Mouse (Mus musculus) heart, adult 2 months (tissue): ENCODE measurements around the gene Lum. TPM values are rescaled to one million over a fixed set of nuclear protein-coding genes. Genes with fewer than 3 reads are reported as not detected.

ENCODE experiments used
- DNase-seq, 2 experiments: peaks; one replicate each; pipeline ENCODE4 v3.0.0; 2021
- H3K27ac ChIP-seq: fragments of 200-600 bp; 2 replicates; pipeline ENCODE4 v1.8.1; 2022
- H3K27me3 ChIP-seq: fragments of 200-500 bp; 2 replicates; pipeline ENCODE4 v1.6.1; 2012; ENCODE audit warnings: mild to moderate bottlenecking, low read length, inconsistent platforms, mixed read lengths; ENCODE audit not compliant: control insufficient read depth, insufficient read depth
- H3K36me3 ChIP-seq: fragments of 200-500 bp; 2 replicates; pipeline ENCODE4 v1.6.1; 2012; ENCODE audit warnings: low read length, inconsistent platforms; ENCODE audit not compliant: control insufficient read depth, insufficient read depth
- H3K4me1 ChIP-seq: fragments of 200-500 bp; 2 replicates; pipeline ENCODE4 v1.6.1; 2011; ENCODE audit warnings: low read length; ENCODE audit not compliant: control insufficient read depth, insufficient read depth
- H3K4me3 ChIP-seq: fragments of 200-600 bp; 2 replicates; pipeline ENCODE4 v1.8.1; 2022
- H3K79me2 ChIP-seq: fragments of 200-500 bp; replicated peaks from 2 replicates; pipeline ENCODE4 v1.6.1; 2012; ENCODE audit warnings: mild to moderate bottlenecking, inconsistent platforms, low read length, moderate library complexity, mixed read lengths; ENCODE audit not compliant: control insufficient read depth, insufficient read depth
- H3K9ac ChIP-seq: fragments of 200-500 bp; 2 replicates; pipeline ENCODE4 v1.6.1; 2012; ENCODE audit warnings: low read depth, mild to moderate bottlenecking, control low read depth, inconsistent platforms, low read length, mixed read lengths
- CTCF ChIP-seq: fragments of 200-600 bp; IDR thresholded peaks from 2 replicates; pipeline ENCODE4 v1.8.1; 2022; ENCODE audit warnings: antibody characterized with exemption, mild to moderate bottlenecking, moderate library complexity
- EP300 ChIP-seq: fragments of 200-500 bp; IDR thresholded peaks from 2 replicates; pipeline ENCODE4 v1.6.1; 2011; ENCODE audit warnings: low read depth, low read length, control low read depth; ENCODE audit not compliant: insufficient read depth
- POLR2A ChIP-seq: fragments of 200-500 bp; IDR thresholded peaks from 2 replicates; pipeline ENCODE4 v1.6.1; 2011; ENCODE audit warnings: mild to moderate bottlenecking, low read depth, low read length, control low read depth; ENCODE audit not compliant: insufficient read depth
- WGBS: fragments of 180-500 bp; shearing (Covaris S2); methylation state at CpG from one replicate; pipeline ENCODE4 v1.1.7; 2018; 5-methylcytosine and 5-hydroxymethylcytosine counted together
- intact Hi-C: fragments of 180-260 bp; cut with DNase I; formaldehyde crosslinking; loops from one replicate; pipeline ENCODE4 v1.15.1; 2025
- polyA plus RNA-seq: library from polyadenylated mRNA; depleted of rRNA; stranded (reverse); fragments of >200 nt; gene quantifications from 2 replicates; pipeline ENCODE4 v1.2.3, GENCODE M21; 2012; rRNA removed
- total RNA-seq, 2 experiments: library from RNA; stranded (reverse); gene quantifications; 2 replicates each; pipeline ENCODE4 v1.2.3; 2021

Lum gene
- total and polyA plus RNA-seq, 3 experiments = 30.9 to 58.8 (median 39.7) TPM

DNA sequence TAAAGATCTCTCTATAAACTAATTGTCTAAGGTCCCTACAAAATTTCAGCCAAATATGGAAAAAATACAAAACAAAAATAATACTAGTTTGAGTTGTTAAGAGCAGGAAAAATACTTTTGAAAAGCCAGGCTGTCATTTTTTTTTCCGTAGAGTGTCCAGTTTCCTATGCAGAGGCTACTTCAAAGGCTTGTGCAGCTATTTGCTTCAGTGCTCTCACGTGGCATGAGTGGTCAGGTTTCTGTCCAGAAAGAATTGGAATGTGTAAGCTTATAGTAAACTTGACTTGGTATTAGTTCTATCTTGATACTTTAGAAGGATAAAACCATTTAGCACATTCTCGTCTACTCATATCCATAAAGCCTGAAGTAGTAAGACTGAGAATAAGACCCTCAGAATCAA lies 26.8 kb downstream of the Lum start:
- DNase-seq = no peak
- H3K36me3 ChIP-seq = no peaks in the 10 kb centered on the region
- H3K79me2 ChIP-seq = no peaks in the 10 kb centered on the region
- 76% methylated on average over 3 of the region's 3 CpGs for WGBS
- TF ChIP-seq EP300 (no peak), CTCF (no peak), POLR2A (no peak)
- H3K4me1 ChIP-seq = no peaks in the 10 kb centered on the region; the same call in 1 of the 2 replicates
- no peaks in the 10 kb centered on the region for H3K27me3 ChIP-seq
- intact Hi-C loops = no loop called here
- H3K9ac ChIP-seq = no peak overlapping the region
- H3K27ac ChIP-seq = no peak overlapping the region
- H3K4me3 ChIP-seq = no peak overlapping the region

DNA sequence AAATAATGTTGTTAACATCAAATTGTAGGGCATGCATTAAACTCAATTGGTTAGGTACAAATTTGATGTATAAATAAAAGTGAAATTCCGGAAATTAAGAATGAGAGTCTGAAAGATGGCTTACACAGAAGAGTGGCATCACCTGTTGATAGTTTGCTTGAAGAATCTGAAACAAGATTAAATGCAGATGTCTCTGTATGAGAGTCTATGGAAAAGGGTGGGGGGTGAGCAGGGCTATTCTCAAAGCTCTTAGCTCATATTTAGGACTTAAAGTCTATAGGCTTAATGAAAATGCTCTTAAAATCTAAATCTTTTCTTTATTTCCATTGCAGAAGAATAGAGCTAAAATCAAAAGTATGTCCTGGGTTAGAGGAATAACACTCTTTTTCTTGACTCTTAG lies 30.8 kb downstream of the Lum start:
- Histone ChIP-seq H3K4me1 (no peaks in the 10 kb centered on the region), H3K36me3 (no peaks in the 10 kb centered on the region), H3K79me2 (no peaks in the 10 kb centered on the region), H3K4me3 (no peak overlapping the region), H3K27me3 (no peaks in the 10 kb centered on the region), H3K9ac (no peak overlapping the region), H3K27ac (no peak overlapping the region)
- intact Hi-C loops = no loop called here
- no peak for DNase-seq
- 69% methylated on average over 1 of the region's 1 CpGs for WGBS
- no peak for TF ChIP-seq CTCF
- TF ChIP-seq POLR2A = no peak

DNA sequence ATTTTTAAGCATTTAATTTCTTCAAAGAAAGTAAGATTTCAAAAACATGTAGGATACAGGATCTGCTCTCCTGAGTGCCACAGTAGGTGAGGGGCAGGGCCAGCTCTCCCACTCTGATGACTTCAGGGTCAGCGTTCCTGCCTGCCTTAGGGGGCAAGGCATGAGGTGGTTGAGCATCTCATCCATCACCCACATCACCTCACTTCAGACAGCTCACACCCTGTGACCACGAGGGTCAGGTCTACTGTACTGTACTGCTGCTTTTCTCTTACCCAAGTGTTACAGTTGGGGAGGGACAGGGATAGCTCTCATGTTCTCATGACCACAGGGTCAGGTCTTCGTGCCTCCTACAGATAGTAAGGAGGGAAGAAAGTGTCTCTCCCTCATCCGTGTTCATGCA lies 36.8 kb downstream of the Lum start:
- Histone ChIP-seq H3K4me3 (no peak overlapping the region), H3K36me3 (no peaks in the 10 kb centered on the region), H3K4me1 (no peaks in the 10 kb centered on the region), H3K79me2 (no peaks in the 10 kb centered on the region), H3K27me3 (no peaks in the 10 kb centered on the region), H3K27ac (no peak overlapping the region), H3K9ac (no peak overlapping the region)
- TF ChIP-seq POLR2A = no peak
- TF ChIP-seq EP300 = no peak
- no peak for TF ChIP-seq CTCF
- no peak for DNase-seq
- 64% methylated on average over 4 of the region's 4 CpGs for WGBS
- intact Hi-C loops = no loop called here

DNA sequence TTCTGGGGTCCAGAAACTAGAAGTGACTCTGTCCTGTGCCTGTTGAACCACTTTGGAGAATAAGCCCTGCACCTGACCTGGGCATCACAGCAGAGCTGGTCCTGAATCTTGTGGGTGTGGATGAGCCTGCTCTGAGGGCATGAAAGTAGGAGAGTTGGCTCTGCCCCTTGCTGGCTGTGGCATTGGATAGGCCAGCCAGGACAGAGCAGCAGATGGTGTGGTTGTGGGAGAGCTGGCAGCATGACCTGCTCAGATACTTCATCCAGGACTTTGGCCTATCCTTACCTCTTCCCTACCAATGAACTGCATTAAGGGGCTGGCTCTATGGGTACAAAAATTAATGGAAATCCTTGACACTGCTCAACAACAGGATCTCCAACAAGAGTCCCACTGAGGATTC lies 38.3 kb downstream of the Lum start:
- Histone ChIP-seq H3K36me3 (no peaks in the 10 kb centered on the region), H3K9ac (no peak overlapping the region), H3K79me2 (no peaks in the 10 kb centered on the region), H3K27me3 (no peaks in the 10 kb centered on the region), H3K27ac (no peak overlapping the region), H3K4me1 (no peaks in the 10 kb centered on the region), H3K4me3 (no peak overlapping the region)
- intact Hi-C loops = no loop called here
- DNase-seq = no peak
- TF ChIP-seq CTCF (no peak), EP300 (no peak), POLR2A (no peak)

DNA sequence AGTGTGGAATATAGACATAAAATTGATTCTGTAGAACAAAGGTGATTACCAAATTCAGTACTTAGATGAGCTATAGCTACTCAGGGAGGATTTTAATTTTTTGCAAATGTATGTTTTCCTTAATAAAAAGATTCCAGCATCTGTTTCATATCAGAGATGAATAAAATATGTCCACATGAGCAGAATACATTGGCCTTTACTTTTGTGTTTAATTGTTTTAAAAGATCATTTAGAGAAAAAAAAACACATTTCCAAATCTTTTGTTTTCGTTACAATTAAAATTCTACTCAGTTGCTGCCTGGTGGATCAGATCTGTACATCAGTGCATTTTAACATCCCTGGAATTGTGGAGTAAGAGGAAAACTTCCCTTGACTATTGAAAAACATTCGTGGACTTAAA lies 41.7 kb downstream of the Lum start, which contains the start of gene Kera:
TSS of gene Kera (plus strand) at position 301 of the 400 bp plus-strand sequence.
- Histone ChIP-seq H3K79me2 (no peaks in the 10 kb centered on the region), H3K9ac (no peak within 1 kb of the TSS), H3K4me1 (no peaks in the 10 kb centered on the region), H3K27ac (no peak within 1 kb of the TSS), H3K36me3 (no peaks in the 10 kb centered on the region), H3K27me3 (no peaks in the 10 kb centered on the region), H3K4me3 (no peak within 1 kb of the TSS)
- intact Hi-C loops = no loop called here
- 69% methylated on average over 2 of the region's 2 CpGs for WGBS
- no peak for DNase-seq
- TF ChIP-seq CTCF = no peak
- no peak for TF ChIP-seq POLR2A
- no peak for TF ChIP-seq EP300

Other genes with a start within 250 kb of the Lum start
- gene Dcn, start 85.5 kb upstream of the Lum start, total RNA-seq = 100 to 1,000 TPM; 385 to 401 TPM
- gene Dcn, start 85.5 kb upstream of the Lum start, polyA plus RNA-seq = 442 and 744 TPM in 2 replicates
- gene Kera, start 41.8 kb downstream of the Lum start, total RNA-seq = not detected
- gene Kera, start 41.8 kb downstream of the Lum start, polyA plus RNA-seq = 0.14 and 0.15 TPM in 2 replicates
- gene Epyc, start 78.9 kb downstream of the Lum start, total RNA-seq = under 1 TPM; 0.42 to 0.61 TPM
- gene Epyc, start 78.9 kb downstream of the Lum start, polyA plus RNA-seq = 0.70 and 1.9 TPM in 2 replicates
- not detected for gene Ccer1, start 127.9 kb downstream of the Lum start, total RNA-seq
- 0.15 TPM in 1 of 2 replicates, not detected in the other for gene Ccer1, start 127.9 kb downstream of the Lum start, polyA plus RNA-seq
- gene C030005K15Rik, start 161.6 kb downstream of the Lum start, total RNA-seq = not detected
- gene C030005K15Rik, start 161.6 kb downstream of the Lum start, polyA plus RNA-seq = not detected in 2 replicates